Mouse (Mus musculus): ENCODE measurements around the gene Txndc2.

GRCm38 (mm10) chr17:65614431-65614830 is 27.5 kb downstream of the Txndc2 start:
- TF ChIP-seq CTCF (IDR thresholded peaks at IDR 0.05; ENCODE audit: low read depth, low read length) (no peak), GATA2 (IDR thresholded peaks at IDR 0.05; ENCODE audit: borderline replicate concordance, low read depth, low read length) (no peak), POLR2AphosphoS5 (IDR thresholded peaks at IDR 0.05; ENCODE audit: insufficient replicate concordance, low read depth, low read length) (no peak), TAL1 (conservative IDR thresholded peaks at IDR 0.05; ENCODE audit: low read depth, low read length) (no peak), GATA1 (IDR thresholded peaks at IDR 0.05; ENCODE audit: borderline replicate concordance, low read length) (no peak)

Measured in G1E (cell line).